Mouse (Mus musculus): ENCODE measurements at regions not wholly inside any gene's neighbourhood (a gene's known extent, or its start where the extent isn't known, plus 50 kb on each side); places are given as distances from the start of the nearest gene placed in this dataset.

DNA sequence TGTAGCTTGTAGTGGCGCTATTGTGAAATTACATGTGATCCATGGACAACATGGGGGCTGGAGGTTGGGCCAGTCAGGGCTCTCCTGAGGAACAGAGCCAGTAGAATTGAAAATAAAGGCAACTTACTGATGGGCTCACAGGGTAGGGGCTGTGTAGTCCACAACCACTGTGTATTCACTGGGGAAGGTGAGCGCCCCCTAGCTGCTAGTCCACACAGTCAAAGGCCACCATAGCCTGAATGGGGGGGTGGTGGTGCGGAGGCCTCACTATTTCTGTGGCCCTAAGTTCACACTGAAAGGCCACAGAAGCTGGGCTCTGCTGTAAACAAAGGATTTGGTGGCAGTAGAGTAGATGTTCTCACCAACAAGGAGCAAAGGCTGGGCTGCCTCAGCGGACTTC lies 636.8 kb upstream of the 3110018I06Rik start:
- DNase-seq (ENCODE audit: low read depth, low spot score) = no peak
- no peak for ATAC-seq
- no peaks in the 10 kb centered on the region for H3K27me3 ChIP-seq
- in situ Hi-C loops (cut with MboI; ENCODE audit: low pct_unique_long_range_greater_than_20kb) = no loop called here
- TF ChIP-seq CTCF (IDR thresholded peaks at IDR 0.05) = no peak
- ChIA-PET CTCF (no interaction called here), POLR2A (no interaction called here)

GRCm38 (mm10) chr12:106852736-106853135 lies 635.7 kb upstream of the 3110018I06Rik start:
- in situ Hi-C loops (cut with MboI; ENCODE audit: low pct_unique_long_range_greater_than_20kb) = no loop called here
- CTCF ChIA-PET = no interaction called here
- POLR2A ChIA-PET = no interaction called here
- DNase-seq (ENCODE audit: low read depth, low spot score) (no peak), ATAC-seq (no peak)
- H3K27me3 ChIP-seq = no peaks in the 10 kb centered on the region
- TF ChIP-seq CTCF (IDR thresholded peaks at IDR 0.05) = no peak

- in situ Hi-C loops (cut with MboI; ENCODE audit: low pct_unique_long_range_greater_than_20kb) = no loop called here
- H3K27me3 ChIP-seq = no peaks in the 10 kb centered on the region
- ChIA-PET CTCF (no interaction called here), POLR2A (no interaction called here)
- ATAC-seq (no peak), DNase-seq (ENCODE audit: low read depth, low spot score) (no peak)
- no peak for TF ChIP-seq CTCF (IDR thresholded peaks at IDR 0.05)
Observed at GRCm38 (mm10) chr12:106853711-106854240, 634.7 kb upstream of the 3110018I06Rik start.

DNA sequence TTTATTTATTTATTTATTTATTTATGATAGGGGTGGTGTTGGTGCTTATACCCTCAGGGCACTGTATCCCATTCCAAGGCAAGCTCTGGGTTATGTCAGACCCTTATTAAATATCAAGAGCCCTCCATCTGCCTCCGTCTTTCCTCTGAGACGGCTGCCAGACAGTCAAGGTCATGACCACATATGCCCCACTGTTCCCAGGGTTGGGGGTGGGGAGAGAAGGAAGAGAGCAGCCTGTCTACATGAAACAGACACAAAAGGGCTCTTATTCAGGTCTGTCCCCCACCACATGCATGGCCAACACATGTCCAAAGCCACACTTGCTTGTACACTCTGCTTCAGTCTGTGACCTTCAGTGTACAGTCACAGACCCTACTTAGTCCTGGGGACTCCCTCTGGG lies 632.9 kb upstream of the 3110018I06Rik start:
- no peak for TF ChIP-seq CTCF (IDR thresholded peaks at IDR 0.05)
- no peak for DNase-seq (ENCODE audit: low read depth, low spot score)
- in situ Hi-C loops (cut with MboI; ENCODE audit: low pct_unique_long_range_greater_than_20kb) = no loop called here
- ATAC-seq = no peak
- ChIA-PET POLR2A (no interaction called here), CTCF (no interaction called here)
- H3K27me3 ChIP-seq = no peaks in the 10 kb centered on the region

DNA sequence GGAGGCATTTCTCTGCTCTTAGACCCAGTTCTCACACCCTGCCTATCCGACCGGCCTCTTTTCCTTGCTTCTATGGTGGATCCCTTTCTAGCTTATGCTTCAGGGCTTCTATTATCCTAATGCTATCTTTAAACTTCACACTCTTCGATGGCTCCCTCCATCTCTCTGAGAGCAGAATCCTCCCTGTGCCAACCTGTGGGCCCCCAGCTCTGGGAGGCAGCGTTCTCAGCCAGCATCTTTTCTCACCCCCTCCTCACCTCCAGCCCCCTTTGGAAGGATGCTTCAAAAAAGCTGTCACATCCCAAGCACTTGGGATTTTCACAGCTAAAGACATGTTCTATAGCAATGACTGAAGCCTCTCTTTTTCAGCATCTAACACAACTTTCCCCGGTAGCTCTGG lies 626.8 kb upstream of the 3110018I06Rik start:
- ChIA-PET POLR2A (no interaction called here), CTCF (no interaction called here)
- in situ Hi-C loops (cut with MboI; ENCODE audit: low pct_unique_long_range_greater_than_20kb) = no loop called here
- DNase-seq (ENCODE audit: low read depth, low spot score) (no peak), ATAC-seq (no peak)
- TF ChIP-seq CTCF (IDR thresholded peaks at IDR 0.05) = no peak
- no peaks in the 10 kb centered on the region for H3K27me3 ChIP-seq

GRCm38 (mm10) chr12:106864076-106864475 lies 624.4 kb upstream of the 3110018I06Rik start:
- ATAC-seq (no peak), DNase-seq (ENCODE audit: low read depth, low spot score) (no peak)
- H3K27me3 ChIP-seq = no peaks in the 10 kb centered on the region
- ChIA-PET CTCF (no interaction called here), POLR2A (no interaction called here)
- in situ Hi-C loops (cut with MboI; ENCODE audit: low pct_unique_long_range_greater_than_20kb) = no loop called here
- no peak for TF ChIP-seq CTCF (IDR thresholded peaks at IDR 0.05)

GRCm38 (mm10) chr12:106868036-106868435 lies 620.4 kb upstream of the 3110018I06Rik start:
- TF ChIP-seq CTCF (IDR thresholded peaks at IDR 0.05) = no peak
- CTCF ChIA-PET = no interaction called here
- no peaks in the 10 kb centered on the region for H3K27me3 ChIP-seq
- POLR2A ChIA-PET = no interaction called here
- ATAC-seq = no peak
- in situ Hi-C loops (cut with MboI; ENCODE audit: low pct_unique_long_range_greater_than_20kb) = no loop called here
- DNase-seq (ENCODE audit: low read depth, low spot score) = no peak

DNA sequence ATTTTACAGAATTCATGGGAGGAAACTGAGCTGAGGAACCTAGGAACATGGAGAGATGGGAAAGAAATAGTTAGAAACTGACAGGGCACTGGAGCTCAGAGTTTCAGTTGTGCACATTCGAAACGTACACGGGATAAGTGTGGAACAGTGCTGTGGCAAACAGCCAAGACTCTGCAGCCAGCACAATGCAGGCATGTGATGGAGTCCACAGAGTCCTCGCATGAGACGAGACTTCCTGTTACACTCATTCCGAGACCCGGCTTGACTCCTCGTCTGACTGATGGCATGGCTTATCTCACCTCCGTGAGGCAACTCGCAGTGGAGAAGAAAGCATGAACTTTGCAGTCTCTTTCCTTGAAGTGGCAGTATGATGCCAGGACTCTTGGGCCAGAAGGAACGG lies 617.0 kb upstream of the 3110018I06Rik start:
- CTCF ChIA-PET = no interaction called here
- no peak for TF ChIP-seq CTCF (IDR thresholded peaks at IDR 0.05)
- no peak for ATAC-seq
- no peaks in the 10 kb centered on the region for H3K27me3 ChIP-seq
- POLR2A ChIA-PET = no interaction called here
- no peak for DNase-seq (ENCODE audit: low read depth, low spot score)
- in situ Hi-C loops (cut with MboI; ENCODE audit: low pct_unique_long_range_greater_than_20kb) = no loop called here

DNA sequence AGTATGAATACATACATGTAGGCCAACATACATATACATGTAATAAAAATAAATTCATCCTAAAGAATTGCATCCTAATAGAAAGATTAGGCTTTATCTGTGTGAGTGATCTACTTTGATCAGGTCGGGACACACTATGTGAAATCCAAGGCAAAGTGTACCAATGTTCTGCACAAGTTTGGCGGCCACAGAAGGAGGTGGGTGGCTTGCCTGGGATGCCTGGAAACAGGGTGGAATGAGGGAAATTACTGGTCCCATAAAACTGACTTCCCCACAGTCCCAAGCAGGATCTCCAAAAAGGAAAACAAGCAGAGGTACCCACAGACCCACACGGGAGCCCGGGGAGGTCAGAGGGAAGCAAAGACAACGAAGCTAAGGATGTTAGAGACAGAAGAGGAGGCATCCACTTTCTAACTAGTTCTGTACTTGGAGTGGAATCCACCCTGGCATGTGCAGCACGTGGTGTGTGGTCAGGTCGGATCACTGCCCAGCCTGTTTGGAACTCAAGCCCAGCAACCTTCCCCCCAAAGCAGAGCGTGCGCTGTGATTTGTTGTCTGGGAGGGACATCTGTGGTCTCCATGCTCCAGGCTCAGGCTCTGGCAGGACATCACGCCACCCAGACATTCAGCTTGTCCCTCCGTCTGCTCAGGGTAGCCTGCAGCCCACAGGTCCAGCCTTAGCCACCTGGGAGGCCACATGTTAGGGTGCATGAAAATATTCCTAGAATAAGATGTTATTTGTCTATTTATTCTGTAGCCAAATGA lies 615.3 kb upstream of the 3110018I06Rik start:
- no peak for TF ChIP-seq CTCF (IDR thresholded peaks at IDR 0.05)
- CTCF ChIA-PET = no interaction called here
- DNase-seq (ENCODE audit: low read depth, low spot score) (no peak), ATAC-seq (no peak)
- in situ Hi-C loops (cut with MboI; ENCODE audit: low pct_unique_long_range_greater_than_20kb) = no loop called here
- no peaks in the 10 kb centered on the region for H3K27me3 ChIP-seq
- POLR2A ChIA-PET = no interaction called here

DNA sequence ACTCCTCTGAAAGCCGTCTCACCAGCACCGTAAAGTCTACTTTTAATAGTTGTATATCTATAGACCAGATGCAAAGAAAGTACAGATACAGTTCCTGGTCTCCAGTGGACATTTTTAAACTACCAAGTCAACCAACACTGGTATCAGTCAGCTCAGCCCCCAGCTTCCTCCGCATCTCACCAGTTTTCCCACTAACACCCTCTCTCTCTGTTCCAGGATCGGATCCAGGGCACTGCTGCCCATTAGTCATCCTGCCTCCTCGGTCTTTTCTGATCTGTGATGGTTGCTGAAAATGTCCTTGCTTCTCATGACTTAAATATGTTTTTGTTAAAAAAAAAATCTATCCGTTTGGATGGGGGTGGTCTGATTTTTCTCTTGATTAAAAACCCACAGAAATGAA lies 598.1 kb upstream of the 3110018I06Rik start:
- in situ Hi-C loops (cut with MboI; ENCODE audit: low pct_unique_long_range_greater_than_20kb) = no loop called here
- ChIA-PET CTCF (no interaction called here), POLR2A (no interaction called here)
- no peak for ATAC-seq
- DNase-seq (ENCODE audit: low read depth, low spot score) = no peak
- no peak for TF ChIP-seq CTCF (IDR thresholded peaks at IDR 0.05)
- no peaks in the 10 kb centered on the region for H3K27me3 ChIP-seq

- ChIA-PET CTCF (no interaction called here), POLR2A (no interaction called here)
- TF ChIP-seq CTCF (IDR thresholded peaks at IDR 0.05) = no peak
- no peaks in the 10 kb centered on the region for H3K27me3 ChIP-seq
- DNase-seq (ENCODE audit: low read depth, low spot score) = no peak
- in situ Hi-C loops (cut with MboI; ENCODE audit: low pct_unique_long_range_greater_than_20kb) = no loop called here
- ATAC-seq = no peak
Observed at GRCm38 (mm10) chr12:106894061-106894460, 594.4 kb upstream of the 3110018I06Rik start.

DNA sequence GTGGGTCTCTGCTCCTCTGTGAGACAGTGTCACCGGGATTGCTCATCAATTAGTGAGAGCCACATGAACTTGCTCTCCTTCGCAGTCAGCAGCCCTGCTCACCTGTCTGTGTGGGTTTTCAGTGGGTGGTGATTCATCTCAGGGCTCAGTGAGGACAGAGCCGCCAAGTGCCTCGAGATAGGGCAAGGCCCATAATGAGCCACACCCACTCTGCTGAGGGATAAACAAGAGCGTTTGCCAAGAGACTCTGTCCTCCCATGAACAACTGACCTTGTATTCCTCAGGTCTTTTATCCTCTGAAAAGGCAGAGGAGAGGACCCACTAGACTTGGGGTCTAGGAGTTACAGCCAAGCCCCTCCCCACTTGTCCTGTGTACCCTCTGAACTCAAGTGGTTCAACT lies 584.2 kb upstream of the 3110018I06Rik start:
- no peak for DNase-seq (ENCODE audit: low read depth, low spot score)
- CTCF ChIA-PET = no interaction called here
- H3K27me3 ChIP-seq = no peaks in the 10 kb centered on the region
- TF ChIP-seq CTCF (IDR thresholded peaks at IDR 0.05) = no peak
- POLR2A ChIA-PET = no interaction called here
- in situ Hi-C loops (cut with MboI; ENCODE audit: low pct_unique_long_range_greater_than_20kb) = no loop called here
- no peak for ATAC-seq

All from Patski (cell line).